In the genomic region with DNA sequence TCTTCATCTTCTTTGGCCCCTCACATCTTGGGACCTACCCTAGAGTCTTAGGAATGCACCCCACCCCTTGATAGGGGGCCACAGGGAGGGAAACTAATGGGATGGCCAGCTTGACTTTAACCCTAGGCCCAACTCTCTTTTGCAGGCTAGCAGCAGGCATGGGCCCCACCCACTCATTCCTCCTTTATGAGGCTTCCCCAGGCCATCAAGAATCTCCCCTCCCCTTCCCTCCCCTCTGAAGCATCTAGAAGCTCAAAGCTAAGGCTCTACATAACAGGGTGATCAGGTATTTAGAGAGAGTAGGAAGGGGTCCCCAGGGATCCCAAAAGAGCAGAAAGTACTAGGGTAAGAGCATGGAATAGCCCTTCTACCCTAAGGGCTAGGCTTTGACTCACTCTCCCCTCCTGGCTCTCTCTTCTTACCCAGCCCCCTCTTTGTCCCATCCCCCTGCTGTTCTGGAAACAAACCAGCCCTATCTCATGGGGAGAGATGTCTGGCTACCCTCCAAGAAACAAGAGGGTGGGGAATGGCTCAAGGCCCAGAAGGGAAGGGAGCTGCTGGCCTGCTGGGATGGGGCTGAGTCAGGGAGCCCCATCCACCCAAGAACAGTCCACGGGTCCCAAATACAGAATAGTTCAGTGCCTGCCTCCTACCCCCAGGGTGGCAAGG, we compare ENCODE assay signal across 8 mouse cellular contexts. TPM values are rescaled to one million over a fixed set of nuclear protein-coding genes. Genes with fewer than 3 reads are reported as not detected.
DNase-seq lines count a peak whose midpoint lies in the region; ATAC-seq lines count a peak whose summit lies in the region.

No protein-coding gene starts in this region.

- no peaks in the 10 kb centered on the region for H3K27me3 ChIP-seq in hindbrain, embryonic 14.5 days (ENCODE audit: control insufficient read depth, insufficient read depth, low read length)
- H3K27me3 ChIP-seq in stomach, embryonic 15.5 days (replicated peaks) = no peaks in the 10 kb centered on the region

- no peak overlapping the region for H3K4me2 ChIP-seq in hindbrain, embryonic 14.5 days (replicated peaks)
- peak overlapping the region; percentile 19; the same call in 1 of the 2 replicates for H3K4me2 ChIP-seq in stomach, embryonic 15.5 days

- no peak overlapping the region for H3K9ac ChIP-seq in hindbrain, embryonic 14.5 days
- H3K9ac ChIP-seq in stomach, embryonic 15.5 days = no peak overlapping the region

- DNase-seq in 3134 (ENCODE audit: extremely low read depth, insufficient read length, low spot score) (peak; percentile 76), ZHBTc4 (ENCODE audit: low read depth, low spot score) (peak; percentile 57)
- DNase-seq in frontal cortex, postnatal 36 days (ENCODE audit: low spot score in 2 of 2) = peak; percentile 49 to 58
- DNase-seq in hindbrain, embryonic 14.5 days (ENCODE audit: low spot score) = peak; percentile 53
- DNase-seq in layer of hippocampus, adult 9-11 months = peak; percentile 82
- peak; percentile 80 for DNase-seq in lung, postnatal 14 days
- DNase-seq in B cell, adult 2 months = no peak

- no peak overlapping the region for H3K4me3 ChIP-seq in hindbrain, embryonic 14.5 days (replicated peaks; ENCODE audit: low read length)
- no peak overlapping the region for H3K4me3 ChIP-seq in stomach, embryonic 15.5 days (replicated peaks)

- H3K36me3 ChIP-seq in hindbrain, embryonic 14.5 days (replicated peaks; ENCODE audit: control insufficient read depth, insufficient read depth) = no peaks in the 10 kb centered on the region
- H3K36me3 ChIP-seq in stomach, embryonic 15.5 days = no peaks in the 10 kb centered on the region

- H3K4me1 ChIP-seq in hindbrain, embryonic 14.5 days (replicated peaks; ENCODE audit: control insufficient read depth, insufficient read depth, low read length) = peaks cover 18% of the 10 kb centered on the region
- peaks cover 58% of the 10 kb centered on the region for H3K4me1 ChIP-seq in stomach, embryonic 15.5 days

- no peaks in the 10 kb centered on the region for H3K9me3 ChIP-seq in hindbrain, embryonic 14.5 days (ENCODE audit: control insufficient read depth, low read length)
- no peaks in the 10 kb centered on the region for H3K9me3 ChIP-seq in stomach, embryonic 15.5 days

- no peak overlapping the region; the same call in 1 of the 2 replicates for H3K27ac ChIP-seq in hindbrain, embryonic 14.5 days
- peak overlapping the region; percentile 86 for H3K27ac ChIP-seq in stomach, embryonic 15.5 days

- ATAC-seq in hindbrain, embryonic 14.5 days (ENCODE audit: low FRiP score) = peak; percentile 64
- ATAC-seq in stomach, embryonic 15.5 days (ENCODE audit: insufficient read depth, low FRiP score, low read depth) = peak; percentile 84

- WGBS in hindbrain, embryonic 14.5 days = 7% methylated on average over 1 of the region's 1 CpGs
- 17% methylated on average over 1 of the region's 1 CpGs for WGBS in stomach, embryonic 15.5 days

RNA-seq across cellular contexts. Expression of gene Tspan32, which starts 11.0 kb away (rescaled TPM):
- polyA plus RNA-seq in hindbrain, embryonic 14.5 days (2014; fragmentation: Nextera tagmentation; extraction: Ambion mirVana) = 0.43 and 0.82 TPM in 2 replicates
- 3.6 and 7.3 TPM in 2 replicates for polyA plus RNA-seq in stomach, embryonic 15.5 days (2015; fragmentation: Nextera tagmentation; extraction: Ambion mirVana)

RNA-seq across cellular contexts. Expression of gene Cd81, which starts 36.6 kb away (rescaled TPM):
- 455 and 483 TPM in 2 replicates for polyA plus RNA-seq in hindbrain, embryonic 14.5 days (2014; fragmentation: Nextera tagmentation; extraction: Ambion mirVana)
- 551 and 575 TPM in 2 replicates for polyA plus RNA-seq in stomach, embryonic 15.5 days (2015; fragmentation: Nextera tagmentation; extraction: Ambion mirVana)

RNA-seq across cellular contexts. Expression of gene Ascl2, which starts 46.8 kb away (rescaled TPM):
- 0.39 and 0.51 TPM in 2 replicates for polyA plus RNA-seq in hindbrain, embryonic 14.5 days (2014; fragmentation: Nextera tagmentation; extraction: Ambion mirVana)
- 5.5 and 6.1 TPM in 2 replicates for polyA plus RNA-seq in stomach, embryonic 15.5 days (2015; fragmentation: Nextera tagmentation; extraction: Ambion mirVana)

RNA-seq across cellular contexts. Expression of gene Tssc4, which starts 53.2 kb away (rescaled TPM):
- polyA plus RNA-seq in hindbrain, embryonic 14.5 days (2014; fragmentation: Nextera tagmentation; extraction: Ambion mirVana) = 56.8 and 62.8 TPM in 2 replicates
- polyA plus RNA-seq in stomach, embryonic 15.5 days (2015; fragmentation: Nextera tagmentation; extraction: Ambion mirVana) = 78.7 and 84.8 TPM in 2 replicates

Comparison
In these comparisons a context has a peak if more than half of its experiments do, and no peak if none do; other contexts are left out.
1. DNase-seq: peak in 3134 (single experiment), ZHBTc4 (single experiment), frontal cortex, postnatal 36 days (2 of 2), hindbrain, embryonic 14.5 days (single experiment), layer of hippocampus, adult 9-11 months (single experiment) and lung, postnatal 14 days (single experiment); none in B cell, adult 2 months (0 of 2).